Mouse (Mus musculus) ES-E14 (cell line): ENCODE data around the gene Dennd4b.

Experiments used
- MAFK ChIP-seq: IDR thresholded peaks from 2 replicates; pipeline ENCODE4 v1.6.1; 2014; ENCODE audit warnings: mild to moderate bottlenecking, low read depth, low read length, inconsistent platforms; ENCODE audit not compliant: insufficient read depth
- ZNF384 ChIP-seq: IDR thresholded peaks from 2 replicates; pipeline ENCODE4 v1.6.1; 2012; ENCODE audit warnings: low read depth, low read length, inconsistent platforms

GRCm38 (mm10) chr3:90309589-90309988 is 44.6 kb downstream of the Dennd4b start:
- TF ChIP-seq ZNF384: no peak
- TF ChIP-seq MAFK: no peak
